Mouse (Mus musculus): Measurements from ENCODE around the gene Neurog1. TPM values are rescaled to one million over a fixed set of nuclear protein-coding genes. Genes with fewer than 3 reads are reported as not detected.

Gene Neurog1
- total RNA-seq, 2 experiments from 2014 or later: not detected

GRCm38 (mm10) chr13:56221995-56222848 is 29.7 kb downstream of the Neurog1 start:
- ATAC-seq (replicated peaks; ENCODE audit: poor library complexity): no peak

DNA sequence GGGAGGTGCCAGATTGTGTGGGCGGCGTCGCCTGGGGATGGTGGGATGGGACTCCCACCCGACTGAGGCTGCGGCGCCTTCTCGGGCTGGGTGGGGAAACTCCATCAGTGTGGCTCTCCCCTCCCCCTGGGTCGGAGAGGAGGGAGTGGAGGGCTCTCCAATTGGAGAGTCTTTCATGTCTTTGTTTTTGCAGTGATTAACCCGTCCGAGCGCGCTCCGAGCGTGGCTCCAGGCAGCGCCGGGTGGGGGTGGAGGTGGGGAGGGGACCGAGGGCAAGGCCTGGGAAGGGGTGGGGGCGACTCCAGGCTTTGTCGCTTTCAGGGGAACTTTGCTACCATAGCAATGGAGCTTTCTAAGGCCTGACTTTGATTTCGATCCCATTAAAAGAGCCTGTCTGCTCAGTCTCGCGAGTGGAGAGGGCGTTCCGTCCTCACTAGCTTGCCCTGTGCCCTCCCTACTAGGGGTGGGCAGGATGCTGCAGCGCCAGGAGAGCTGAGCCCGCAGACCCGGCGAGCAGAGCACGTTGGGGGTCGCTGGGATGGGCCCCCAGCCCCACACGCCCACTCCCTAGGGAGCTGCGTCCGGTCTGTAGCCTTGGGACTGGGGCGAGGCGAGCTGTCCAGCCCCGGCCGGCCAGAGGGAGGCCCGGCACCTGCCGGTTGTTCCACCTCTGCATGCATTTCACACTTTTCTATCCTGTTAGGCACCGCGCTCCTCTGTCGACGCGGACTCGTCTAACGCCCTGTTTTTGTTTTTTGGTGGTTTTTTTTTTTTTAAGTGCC is 30.6 kb downstream of the Neurog1 start:
- no peak for ATAC-seq (replicated peaks; ENCODE audit: poor library complexity)

DNA sequence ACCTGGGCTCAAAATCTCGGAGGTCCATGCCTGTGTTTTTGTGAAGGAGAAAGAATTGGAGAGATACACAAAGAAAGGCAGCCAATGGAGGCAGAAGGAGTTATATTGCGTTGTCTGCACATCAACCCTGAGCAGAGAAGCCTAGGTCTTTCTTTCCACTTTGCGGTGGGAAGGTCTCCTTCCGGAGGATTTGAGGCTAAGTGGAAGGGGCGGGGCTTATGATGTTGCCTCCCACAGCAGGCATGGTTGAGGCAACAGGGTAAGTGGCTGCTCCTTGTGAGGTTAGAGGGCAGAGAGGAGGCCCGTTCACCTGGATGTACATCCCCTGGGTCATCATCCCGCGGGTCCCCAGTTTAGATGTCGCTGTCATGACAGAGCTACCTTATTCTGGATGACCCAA is 32.7 kb downstream of the Neurog1 start:
- ATAC-seq (replicated peaks; ENCODE audit: poor library complexity): peak; percentile 60; the same call in 1 of the 2 replicates

DNA sequence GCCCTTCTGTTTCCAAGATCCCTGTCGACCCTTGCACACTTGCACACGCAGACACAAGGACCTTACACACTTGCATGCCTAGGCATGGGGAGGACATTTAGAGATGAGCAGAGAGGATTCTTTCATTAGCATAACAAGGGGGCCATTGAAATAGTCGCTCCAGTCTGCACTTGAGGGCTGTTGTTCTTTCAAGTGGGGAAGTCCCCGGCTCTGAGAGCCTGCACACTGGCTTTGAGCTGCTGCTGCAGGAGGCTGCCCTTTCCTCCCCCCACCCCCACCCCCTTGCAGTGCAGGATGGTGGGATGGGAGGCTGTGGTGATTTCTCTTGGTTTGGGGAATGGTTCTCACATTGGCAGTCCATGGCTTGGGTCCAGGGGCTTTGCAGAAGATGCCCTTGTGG is 35.9 kb downstream of the Neurog1 start:
- no peak for ATAC-seq (replicated peaks; ENCODE audit: poor library complexity)

DNA sequence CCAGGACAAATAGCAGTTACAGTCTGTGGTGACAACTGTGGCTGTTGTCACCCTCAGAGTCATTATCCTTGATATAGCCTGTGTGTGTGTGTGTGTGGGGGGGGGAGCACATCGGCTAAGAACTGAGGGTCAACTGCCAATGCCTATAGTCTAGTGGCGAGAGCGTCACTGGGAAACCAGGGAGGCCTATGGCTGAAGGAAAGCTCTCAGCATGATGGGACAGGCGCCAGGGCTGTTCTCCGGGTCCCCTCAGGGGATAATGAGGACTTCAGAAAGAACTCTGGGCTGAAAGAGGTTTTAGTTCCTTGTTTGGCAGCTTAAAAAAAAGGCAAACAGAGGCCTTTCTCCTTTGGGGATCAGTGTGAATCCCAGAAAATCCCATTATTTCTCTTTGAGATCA is 37.3 kb downstream of the Neurog1 start:
- no peak for ATAC-seq (replicated peaks; ENCODE audit: poor library complexity)

GRCm38 (mm10) chr13:56209067-56209411 is 42.9 kb downstream of the Neurog1 start:
- ATAC-seq (replicated peaks; ENCODE audit: poor library complexity): no peak

GRCm38 (mm10) chr13:56208225-56209066 is 43.5 kb downstream of the Neurog1 start:
- no peak for ATAC-seq (replicated peaks; ENCODE audit: poor library complexity)

Other genes with a start within 250 kb of the Neurog1 start
- gene H2afy, start 115.8 kb downstream of the Neurog1 start, total RNA-seq (2015): 720 and 754 TPM in 2 replicates
- gene H2afy, start 115.8 kb downstream of the Neurog1 start, total RNA-seq (2017): 1,515 and 1,537 TPM in 2 replicates
- gene Tifab, start 73.3 kb downstream of the Neurog1 start, total RNA-seq (2015): 81.5 and 82.6 TPM in 2 replicates
- 99.3 and 113 TPM in 2 replicates for gene Tifab, start 73.3 kb downstream of the Neurog1 start, total RNA-seq (2017)
- not detected in 2 replicates for gene Cxcl14, start 44.4 kb upstream of the Neurog1 start, total RNA-seq (2015)
- not detected in 2 replicates for gene Cxcl14, start 44.4 kb upstream of the Neurog1 start, total RNA-seq (2017)
- not detected in 2 replicates for gene Gm3045, start 174.4 kb upstream of the Neurog1 start, total RNA-seq (2015)
- gene Gm3045, start 174.4 kb upstream of the Neurog1 start, total RNA-seq (2017): not detected in 2 replicates
- 0.05 TPM in 1 of 2 replicates, not detected in the other for gene Slc25a48, start 186.2 kb upstream of the Neurog1 start, total RNA-seq (2015)
- not detected in 2 replicates for gene Slc25a48, start 186.2 kb upstream of the Neurog1 start, total RNA-seq (2017)
- not detected in 2 replicates for gene Il9, start 230.1 kb upstream of the Neurog1 start, total RNA-seq (2015)
- gene Il9, start 230.1 kb upstream of the Neurog1 start, total RNA-seq (2017): not detected in 2 replicates

Data from megakaryocyte progenitor cell, adult 5-6 weeks (primary cell).